Mouse (Mus musculus) E14TG2a.4 (cell line): ENCODE measurements around the gene Pde3b.
A peak's percentile ranks its signal among the peaks of the same experiment; 100 is the strongest.

Experiments used
- H3K27me3 ChIP-seq: 2 replicates; pipeline ENCODE4 v1.6.1; 2014; ENCODE audit warnings: low read length, control low read depth; ENCODE audit not compliant: insufficient read depth
- H3K36me3 ChIP-seq: 2 replicates; pipeline ENCODE4 v1.6.1; 2014; ENCODE audit warnings: low read length, control low read depth; ENCODE audit not compliant: insufficient read depth
- H3K4me1 ChIP-seq: replicated peaks from 2 replicates; pipeline ENCODE4 v1.6.1; 2014; ENCODE audit warnings: low read depth, low read length, control low read depth
- H3K4me3 ChIP-seq: replicated peaks from 2 replicates; pipeline ENCODE4 v1.5.1; 2014; ENCODE audit warnings: mild to moderate bottlenecking, low read length
- H3K9me3 ChIP-seq: 2 replicates; pipeline ENCODE4 v1.6.1; 2014; ENCODE audit warnings: low read length, control low read depth
- CTCF ChIP-seq: conservative IDR thresholded peaks from 2 replicates; pipeline ENCODE4 v1.5.1; 2014; ENCODE audit warnings: low read length
- NANOG ChIP-seq: IDR thresholded peaks from 2 replicates; pipeline ENCODE4 v1.6.1; 2014; ENCODE audit warnings: borderline replicate concordance, low read length, mixed read lengths
- POU5F1 ChIP-seq: IDR thresholded peaks from 2 replicates; pipeline ENCODE4 v1.6.1; 2014; ENCODE audit warnings: low read length, borderline replicate concordance

Gene Pde3b

GRCm38 (mm10) chr7:114576931-114577330 is 161.8 kb downstream of the Pde3b start:
- H3K9me3 ChIP-seq = peaks cover 36% of the 10 kb centered on the region
- no peak for TF ChIP-seq CTCF
- no peak for TF ChIP-seq POU5F1
- no peak for TF ChIP-seq NANOG
- no peaks in the 10 kb centered on the region for H3K27me3 ChIP-seq
- no peaks in the 10 kb centered on the region for H3K4me1 ChIP-seq
- H3K4me3 ChIP-seq = no peak overlapping the region
- no peaks in the 10 kb centered on the region for H3K36me3 ChIP-seq

GRCm38 (mm10) chr7:114577665-114578064 is 162.6 kb downstream of the Pde3b start:
- no peak overlapping the region for H3K4me3 ChIP-seq
- TF ChIP-seq NANOG = no peak
- no peak for TF ChIP-seq CTCF
- TF ChIP-seq POU5F1 = no peak
- H3K4me1 ChIP-seq = no peaks in the 10 kb centered on the region
- H3K27me3 ChIP-seq = no peaks in the 10 kb centered on the region
- peaks cover 36% of the 10 kb centered on the region for H3K9me3 ChIP-seq
- H3K36me3 ChIP-seq = no peaks in the 10 kb centered on the region

- TF ChIP-seq POU5F1 = no peak
- TF ChIP-seq CTCF = peak; percentile 69
- Histone ChIP-seq H3K9me3 (peaks cover 10% of the 10 kb centered on the region), H3K27me3 (no peaks in the 10 kb centered on the region), H3K4me1 (no peaks in the 10 kb centered on the region), H3K4me3 (no peak overlapping the region), H3K36me3 (no peaks in the 10 kb centered on the region)
Observed at GRCm38 (mm10) chr7:114580426-114580825, 165.3 kb downstream of the Pde3b start.

GRCm38 (mm10) chr7:114581200-114581599 is 166.1 kb downstream of the Pde3b start:
- no peaks in the 10 kb centered on the region for H3K36me3 ChIP-seq
- no peaks in the 10 kb centered on the region for H3K27me3 ChIP-seq
- peaks cover 4% of the 10 kb centered on the region for H3K9me3 ChIP-seq
- TF ChIP-seq CTCF (no peak), NANOG (no peak), POU5F1 (no peak)
- H3K4me1 ChIP-seq = no peaks in the 10 kb centered on the region
- no peak overlapping the region for H3K4me3 ChIP-seq

DNA sequence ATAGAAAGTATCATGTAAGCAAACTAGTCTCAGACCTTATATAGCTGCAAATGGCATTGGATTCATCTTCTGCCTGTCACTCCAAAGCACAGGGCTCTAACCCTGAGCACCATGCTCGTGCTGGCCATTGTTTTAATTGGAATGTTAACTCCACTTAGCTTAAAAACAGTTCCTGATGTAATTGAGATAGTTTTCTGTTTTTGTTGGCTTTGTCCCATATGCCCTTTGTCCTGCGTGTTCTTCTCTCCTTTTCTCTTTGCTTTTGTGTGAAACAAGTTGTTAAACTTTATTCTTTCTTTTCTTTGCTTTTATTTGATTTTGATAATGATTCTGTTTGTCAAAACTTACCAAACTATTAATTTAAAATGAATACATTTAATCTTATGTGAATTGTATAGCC is 167.4 kb downstream of the Pde3b start:
- Histone ChIP-seq H3K4me1 (no peaks in the 10 kb centered on the region), H3K36me3 (no peaks in the 10 kb centered on the region)

More for the DNA sequence above, 167.4 kb downstream of the Pde3b start:
- Histone ChIP-seq H3K9me3 (no peaks in the 10 kb centered on the region), H3K4me3 (no peak overlapping the region), H3K27me3 (no peaks in the 10 kb centered on the region)
- no peak for TF ChIP-seq POU5F1
- TF ChIP-seq NANOG = no peak
- no peak for TF ChIP-seq CTCF
